Mouse (Mus musculus) neural tube, embryonic 13.5 days (tissue): ENCODE data around the gene Neurod6. TPM values are rescaled to one million over a fixed set of nuclear protein-coding genes. Genes with fewer than 3 reads are reported as not detected.

Experiments
- ATAC-seq: fragments of 200-750 bp; cut with Nextera tagmentation; 2 replicates; pipeline ENCODE4 v1.8.0; 2017; ENCODE audit warnings: low read depth, mild to moderate bottlenecking, moderate TSS enrichment, moderate library complexity
- H3K27ac ChIP-seq: fragments of 300-500 bp; sonication (generic); replicated peaks from 2 replicates; pipeline ENCODE4 v1.5.1; 2015; ENCODE audit warnings: moderate library complexity, mild to moderate bottlenecking, inconsistent platforms
- H3K27me3 ChIP-seq: fragments of 300-500 bp; sonication (generic); 2 replicates; pipeline ENCODE4 v1.6.1; 2015; ENCODE audit warnings: mild to moderate bottlenecking, inconsistent platforms
- H3K36me3 ChIP-seq: fragments of 300-500 bp; sonication (generic); 2 replicates; pipeline ENCODE4 v1.6.1; 2015; ENCODE audit warnings: mild to moderate bottlenecking, inconsistent platforms
- H3K4me1 ChIP-seq: fragments of 300-500 bp; sonication (generic); replicated peaks from 2 replicates; pipeline ENCODE4 v1.6.1; 2015; ENCODE audit warnings: inconsistent platforms
- H3K4me2 ChIP-seq: fragments of 300-500 bp; sonication (generic); 2 replicates; pipeline ENCODE4 v1.6.1; 2015; ENCODE audit warnings: inconsistent platforms, mild to moderate bottlenecking, moderate library complexity
- H3K4me3 ChIP-seq: fragments of 300-500 bp; sonication (generic); 2 replicates; pipeline ENCODE4 v1.5.1; 2015; ENCODE audit warnings: mild to moderate bottlenecking, inconsistent platforms
- H3K9ac ChIP-seq: fragments of 300-500 bp; sonication (generic); 2 replicates; pipeline ENCODE4 v1.6.1; 2015; ENCODE audit warnings: moderate library complexity, mild to moderate bottlenecking, inconsistent platforms
- H3K9me3 ChIP-seq: fragments of 300-500 bp; sonication (generic); 2 replicates; pipeline ENCODE4 v1.6.1; 2016; ENCODE audit warnings: inconsistent platforms
- WGBS: fragments of 180-500 bp; shearing (Covaris S2); methylation state at CpG from one replicate; pipeline ENCODE4 v1.1.7; 2015; 5-methylcytosine and 5-hydroxymethylcytosine counted together
- polyA plus RNA-seq: library from polyadenylated mRNA; unstranded; fragments of >200 nt; fragmentation: Nextera tagmentation; extraction: Ambion mirVana; gene quantifications from 2 replicates; pipeline ENCODE4 v1.2.1, GENCODE M21; 2015

The Neurod6 gene
- polyA plus RNA-seq, 1 experiment from 2014 or later: 114 TPM

- ATAC-seq: no peak
Measured at GRCm38 (mm10) chr6:55677326-55677725, 3.7 kb downstream of the Neurod6 start.

GRCm38 (mm10) chr6:55676663-55677311 lies 4.3 kb downstream of the Neurod6 start:
- H3K27me3 ChIP-seq: peaks cover 7% of the 10 kb centered on the region; the same call in 1 of the 2 replicates
- peak overlapping the region; percentile 38 for H3K4me3 ChIP-seq
- WGBS: under 1% methylated on average over 27 of the region's 27 CpGs
- H3K9me3 ChIP-seq: no peaks in the 10 kb centered on the region
- peak overlapping the region; percentile 89 for H3K27ac ChIP-seq
- peak overlapping the region; percentile 72 for H3K9ac ChIP-seq
- no peaks in the 10 kb centered on the region for H3K36me3 ChIP-seq
- H3K4me2 ChIP-seq: peak overlapping the region; percentile 77
- peak; percentile 73 for ATAC-seq
- peaks cover 19% of the 10 kb centered on the region for H3K4me1 ChIP-seq

More at GRCm38 (mm10) chr6:55677326-55677725, 3.7 kb downstream of the Neurod6 start:
- Histone ChIP-seq H3K4me2 (peak overlapping the region; percentile 77), H3K9me3 (no peaks in the 10 kb centered on the region), H3K27me3 (peaks cover 7% of the 10 kb centered on the region; the same call in 1 of the 2 replicates), H3K27ac (peak overlapping the region; percentile 89), H3K36me3 (no peaks in the 10 kb centered on the region), H3K4me3 (peak overlapping the region; percentile 38), H3K4me1 (peaks cover 22% of the 10 kb centered on the region), H3K9ac (peak overlapping the region; percentile 72)
- WGBS: 16% methylated on average over 8 of the region's 8 CpGs

GRCm38 (mm10) chr6:55676141-55676662 lies 4.9 kb downstream of the Neurod6 start:
- H3K27me3 ChIP-seq: peaks cover 7% of the 10 kb centered on the region; the same call in 1 of the 2 replicates
- peak overlapping the region; percentile 89 for H3K27ac ChIP-seq
- H3K4me2 ChIP-seq: peak overlapping the region; percentile 77
- no peaks in the 10 kb centered on the region for H3K9me3 ChIP-seq
- 71% methylated on average over 6 of the region's 6 CpGs for WGBS
- H3K4me1 ChIP-seq: peaks cover 15% of the 10 kb centered on the region
- peak overlapping the region; percentile 72 for H3K9ac ChIP-seq
- H3K36me3 ChIP-seq: no peaks in the 10 kb centered on the region
- H3K4me3 ChIP-seq: peak overlapping the region; percentile 38
- ATAC-seq: peak; percentile 2; the same call in 1 of the 2 replicates

- no peak overlapping the region for H3K4me3 ChIP-seq
- WGBS: 75% methylated on average over 3 of the region's 3 CpGs
- no peaks in the 10 kb centered on the region for H3K36me3 ChIP-seq
- no peak overlapping the region for H3K9ac ChIP-seq
- no peak overlapping the region for H3K4me2 ChIP-seq
- no peak for ATAC-seq
- H3K27ac ChIP-seq: no peak overlapping the region
- no peaks in the 10 kb centered on the region for H3K4me1 ChIP-seq
- no peaks in the 10 kb centered on the region for H3K9me3 ChIP-seq
- H3K27me3 ChIP-seq: no peaks in the 10 kb centered on the region
Measured at GRCm38 (mm10) chr6:55667801-55668200, 13.3 kb downstream of the Neurod6 start.

GRCm38 (mm10) chr6:55661126-55661915 lies 19.7 kb downstream of the Neurod6 start:
- Histone ChIP-seq H3K27ac (no peak overlapping the region), H3K9me3 (no peaks in the 10 kb centered on the region), H3K27me3 (no peaks in the 10 kb centered on the region), H3K4me1 (no peaks in the 10 kb centered on the region), H3K9ac (no peak overlapping the region), H3K36me3 (no peaks in the 10 kb centered on the region), H3K4me2 (no peak overlapping the region), H3K4me3 (no peak overlapping the region)
- no peak for ATAC-seq
- 50% methylated on average over 5 of the region's 5 CpGs for WGBS

- Histone ChIP-seq H3K27ac (peak overlapping the region; percentile 64), H3K36me3 (no peaks in the 10 kb centered on the region), H3K27me3 (no peaks in the 10 kb centered on the region), H3K4me3 (no peak overlapping the region), H3K9ac (no peak overlapping the region), H3K4me1 (peaks cover 46% of the 10 kb centered on the region), H3K9me3 (no peaks in the 10 kb centered on the region), H3K4me2 (no peak overlapping the region)
- 53% methylated on average over 3 of the region's 3 CpGs for WGBS
- ATAC-seq: 0 out of 2 replicates have a peak, but pooled peaks have one; percentile 40
Measured at GRCm38 (mm10) chr6:55649996-55650395, 31.1 kb downstream of the Neurod6 start.

GRCm38 (mm10) chr6:55649581-55649980 lies 31.5 kb downstream of the Neurod6 start:
- Histone ChIP-seq H3K27ac (peak overlapping the region; percentile 64), H3K9ac (no peak overlapping the region), H3K4me1 (peaks cover 46% of the 10 kb centered on the region), H3K9me3 (no peaks in the 10 kb centered on the region), H3K4me3 (no peak overlapping the region), H3K4me2 (no peak overlapping the region), H3K36me3 (no peaks in the 10 kb centered on the region), H3K27me3 (no peaks in the 10 kb centered on the region)
- 75% methylated on average over 8 of the region's 8 CpGs for WGBS
- peak; percentile 3; the same call in 1 of the 2 replicates for ATAC-seq

- Histone ChIP-seq H3K9me3 (no peaks in the 10 kb centered on the region), H3K36me3 (no peaks in the 10 kb centered on the region), H3K27ac (no peak overlapping the region), H3K27me3 (no peaks in the 10 kb centered on the region), H3K4me1 (peaks cover 52% of the 10 kb centered on the region), H3K4me3 (no peak overlapping the region), H3K9ac (no peak overlapping the region), H3K4me2 (no peak overlapping the region)
- 14% methylated on average over 3 of the region's 3 CpGs for WGBS
- peak; percentile 70 for ATAC-seq
Measured at GRCm38 (mm10) chr6:55648886-55649285, 32.2 kb downstream of the Neurod6 start.

- no peak overlapping the region for H3K9ac ChIP-seq
- no peak overlapping the region for H3K4me2 ChIP-seq
- 69% methylated on average over 8 of the region's 8 CpGs for WGBS
- peaks cover 59% of the 10 kb centered on the region for H3K4me1 ChIP-seq
- no peaks in the 10 kb centered on the region for H3K9me3 ChIP-seq
- H3K27me3 ChIP-seq: no peaks in the 10 kb centered on the region
- H3K4me3 ChIP-seq: no peak overlapping the region
- H3K27ac ChIP-seq: peak overlapping the region; percentile 1; the same call in 1 of the 2 replicates
- ATAC-seq: no peak
- no peaks in the 10 kb centered on the region for H3K36me3 ChIP-seq
Measured at GRCm38 (mm10) chr6:55647771-55648280, 33.2 kb downstream of the Neurod6 start.

- Histone ChIP-seq H3K27me3 (no peaks in the 10 kb centered on the region), H3K27ac (peak overlapping the region; percentile 1; the same call in 1 of the 2 replicates), H3K4me3 (no peak overlapping the region), H3K4me2 (0 out of 2 replicates have a peak overlapping the region, but pooled peaks have one; percentile 5), H3K9me3 (no peaks in the 10 kb centered on the region), H3K36me3 (no peaks in the 10 kb centered on the region), H3K9ac (no peak overlapping the region), H3K4me1 (peaks cover 59% of the 10 kb centered on the region)
- ATAC-seq: no peak
- WGBS: 48% methylated on average over 9 of the region's 9 CpGs
Measured at GRCm38 (mm10) chr6:55646824-55647560, 34.1 kb downstream of the Neurod6 start.

- H3K27ac ChIP-seq: peak overlapping the region; percentile 38
- 0 out of 2 replicates have a peak, but pooled peaks have one; percentile 29 for ATAC-seq
- H3K4me2 ChIP-seq: 0 out of 2 replicates have a peak overlapping the region, but pooled peaks have one; percentile 5
- H3K36me3 ChIP-seq: no peaks in the 10 kb centered on the region
- 51% methylated on average over 14 of the region's 14 CpGs for WGBS
- no peak overlapping the region for H3K4me3 ChIP-seq
- H3K27me3 ChIP-seq: no peaks in the 10 kb centered on the region
- H3K4me1 ChIP-seq: peaks cover 59% of the 10 kb centered on the region
- H3K9ac ChIP-seq: peak overlapping the region; percentile 31; the same call in 1 of the 2 replicates
- H3K9me3 ChIP-seq: no peaks in the 10 kb centered on the region
Measured at GRCm38 (mm10) chr6:55646111-55646823, 34.8 kb downstream of the Neurod6 start.
